Mouse (Mus musculus) G1E (cell line): Measurements from ENCODE around the gene Rhoc.

ENCODE experiments used
- CTCF ChIP-seq: IDR thresholded peaks from 2 replicates; pipeline ENCODE4 v1.5.1; 2012; ENCODE audit warnings: low read depth, low read length, inconsistent platforms, mixed read lengths
- GATA1 ChIP-seq: IDR thresholded peaks from 2 replicates; pipeline ENCODE4 v1.6.1; 2012; ENCODE audit warnings: borderline replicate concordance, low read length, inconsistent platforms, mixed read lengths
- TAL1 ChIP-seq: conservative IDR thresholded peaks from 2 replicates; pipeline ENCODE4 v1.6.1; 2012; ENCODE audit warnings: low read depth, low read length, inconsistent platforms, mixed read lengths

GRCm38 (mm10) chr3:104743864-104744263 lies 44.3 kb upstream of the Rhoc start:
- TF ChIP-seq CTCF: no peak
- no peak for TF ChIP-seq GATA1
- no peak for TF ChIP-seq TAL1
